Mouse (Mus musculus): ENCODE results near the gene Pa2g4.

DNA sequence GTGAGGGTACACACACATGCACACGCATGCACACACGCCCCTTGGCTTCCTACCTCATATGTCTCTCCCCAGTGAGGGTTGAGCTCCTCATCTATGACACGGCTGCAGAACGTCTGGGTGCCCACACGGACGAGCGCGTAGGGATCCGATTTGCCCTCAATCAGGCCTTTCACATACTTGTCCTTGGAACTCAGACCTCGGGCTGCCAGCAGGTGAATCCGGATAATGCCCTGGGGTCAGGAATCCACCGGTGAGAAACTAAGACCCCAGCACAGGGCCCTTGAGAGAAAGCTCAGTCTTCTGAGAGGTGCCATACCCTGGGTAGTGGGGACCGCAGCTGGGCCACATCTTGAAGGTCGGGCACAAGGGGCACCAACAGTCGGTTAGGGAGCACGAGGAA lies 45.2 kb downstream of the Pa2g4 start:
- no peak for TF ChIP-seq CTCF (IDR thresholded peaks at IDR 0.05; ENCODE audit: low read depth)
- no peak for TF ChIP-seq EP300 (IDR thresholded peaks at IDR 0.05; ENCODE audit: low read depth)

Measured in liver, embryonic 14.5 days (tissue).